Mouse (Mus musculus): ENCODE measurements around the gene Mep1a.

Mep1a gene

GRCm38 (mm10) chr17:43477621-43478020, 25.0 kb downstream of the Mep1a start:
- no peak for DNase-seq (ENCODE audit: low spot score in 2 of 2)

- no peak for DNase-seq (ENCODE audit: low spot score in 2 of 2)
Measured at GRCm38 (mm10) chr17:43474775-43475174, 27.8 kb downstream of the Mep1a start.

- no peak for DNase-seq (ENCODE audit: low spot score in 2 of 2)
Measured at GRCm38 (mm10) chr17:43472558-43472957, 30.1 kb downstream of the Mep1a start.

GRCm38 (mm10) chr17:43470039-43470438, 32.6 kb downstream of the Mep1a start:
- no peak for DNase-seq (ENCODE audit: low spot score in 2 of 2)

GRCm38 (mm10) chr17:43460245-43461181, 42.1 kb downstream of the Mep1a start:
- DNase-seq (ENCODE audit: low spot score in 2 of 2): peak; percentile 28 to 57

- DNase-seq (ENCODE audit: low spot score in 2 of 2): no peak
Measured at GRCm38 (mm10) chr17:43459737-43460230, 42.8 kb downstream of the Mep1a start.

- peak; percentile 32 to 69 for DNase-seq (ENCODE audit: low spot score in 2 of 2)
Measured at GRCm38 (mm10) chr17:43458598-43458997, 44.0 kb downstream of the Mep1a start.

GRCm38 (mm10) chr17:43451216-43451615, 51.4 kb downstream of the Mep1a start:
- no peak for DNase-seq (ENCODE audit: low spot score in 2 of 2)

GRCm38 (mm10) chr17:43434485-43434884, 68.1 kb downstream of the Mep1a start:
- no peak for DNase-seq (ENCODE audit: low spot score in 2 of 2)

GRCm38 (mm10) chr17:43431692-43432091, 70.9 kb downstream of the Mep1a start:
- DNase-seq (ENCODE audit: low spot score in 2 of 2): no peak
